Mouse (Mus musculus) kidney, adult 9 months (tissue): ENCODE measurements at regions not wholly inside any gene's neighbourhood (a gene's known extent, or its start where the extent isn't known, plus 50 kb on each side); places are given as distances from the start of the nearest gene placed in this dataset.

Experiments
- DNase-seq: peaks from one replicate; pipeline ENCODE4 v3.0.0; 2022

GRCm38 (mm10) chr16:75663871-75664270 lies 71.2 kb downstream of the Rbm11 start:
- peak; percentile 67 for DNase-seq

GRCm38 (mm10) chr16:75667589-75667988 lies 74.9 kb downstream of the Rbm11 start:
- no peak for DNase-seq

DNA sequence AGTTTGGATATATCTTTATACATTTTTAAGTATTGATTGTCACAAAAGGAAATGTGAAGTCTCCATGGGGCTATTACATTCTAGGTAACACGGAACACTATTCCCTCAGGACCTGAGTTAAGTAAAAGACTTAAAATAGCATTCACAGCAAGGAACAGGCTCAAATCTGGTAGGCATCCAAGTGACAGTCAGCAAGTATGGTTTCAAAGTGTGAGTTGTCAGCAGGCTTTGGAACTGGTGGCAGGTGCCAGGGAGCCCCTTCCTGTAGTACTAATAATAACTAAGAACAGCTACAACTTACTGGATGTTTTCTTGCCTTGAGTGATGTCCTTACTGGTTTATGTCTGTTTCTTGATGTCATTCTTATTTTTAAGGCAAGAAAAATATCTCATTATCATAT lies 79.5 kb downstream of the Rbm11 start:
- DNase-seq = peak; percentile 44

- peak; percentile 54 for DNase-seq
These were observed 83.2 kb downstream of the Rbm11 start for GRCm38 (mm10) chr16:75675871-75676270.

GRCm38 (mm10) chr16:75677180-75677579 lies 84.5 kb downstream of the Rbm11 start:
- no peak for DNase-seq
